Mouse (Mus musculus) stomach, embryonic 16.5 days (tissue): Measurements from ENCODE around the gene Gm42906. TPM values are rescaled to one million over a fixed set of nuclear protein-coding genes. Genes with fewer than 3 reads are reported as not detected.

Source experiments
- ATAC-seq: fragments of 200-750 bp; cut with Nextera tagmentation; 2 replicates; pipeline ENCODE4 v1.8.0; 2017; ENCODE audit warnings: moderate number of reproducible peaks, moderate TSS enrichment; ENCODE audit not compliant: insufficient read depth, low FRiP score
- H3K27ac ChIP-seq: fragments of 300-500 bp; sonication (generic); 2 replicates; pipeline ENCODE4 v1.5.1; 2014; ENCODE audit warnings: low read length
- H3K27me3 ChIP-seq: fragments of 300-500 bp; sonication (generic); 2 replicates; pipeline ENCODE4 v1.6.1; 2014; ENCODE audit warnings: low read length, control low read depth, mixed read lengths; ENCODE audit not compliant: control insufficient read depth, insufficient read depth
- H3K36me3 ChIP-seq: fragments of 300-500 bp; sonication (generic); 2 replicates; pipeline ENCODE4 v1.6.1; 2014; ENCODE audit warnings: low read length; ENCODE audit not compliant: control insufficient read depth, insufficient read depth
- H3K4me1 ChIP-seq: fragments of 300-500 bp; sonication (generic); 2 replicates; pipeline ENCODE4 v1.6.1; 2014; ENCODE audit warnings: low read length, control low read depth, mixed read lengths; ENCODE audit not compliant: control insufficient read depth, insufficient read depth
- H3K4me2 ChIP-seq: fragments of 300-500 bp; sonication (generic); 2 replicates; pipeline ENCODE4 v1.6.1; 2014; ENCODE audit warnings: low read depth, low read length, mixed read lengths
- H3K4me3 ChIP-seq: fragments of 300-500 bp; sonication (generic); replicated peaks from 2 replicates; pipeline ENCODE4 v1.5.1; 2014; ENCODE audit warnings: mild to moderate bottlenecking, low read length
- H3K9ac ChIP-seq: fragments of 300-500 bp; sonication (generic); 2 replicates; pipeline ENCODE4 v1.6.1; 2014; ENCODE audit warnings: low read length
- H3K9me3 ChIP-seq: fragments of 300-500 bp; sonication (generic); replicated peaks from 2 replicates; pipeline ENCODE4 v1.6.1; 2016; ENCODE audit warnings: low read length, control low read depth; ENCODE audit not compliant: control insufficient read depth
- WGBS: fragments of 180-500 bp; shearing (Covaris S2); extraction: QIAGEN DNeasy Blood & Tissue Kit; methylation state at CpG from one replicate; pipeline ENCODE4 v1.1.7; 2014; 5-methylcytosine and 5-hydroxymethylcytosine counted together
- polyA plus RNA-seq: library from polyadenylated mRNA; unstranded; fragments of >200 nt; fragmentation: Nextera tagmentation; extraction: Ambion mirVana; gene quantifications from 2 replicates; pipeline ENCODE4 v1.2.1, GENCODE M21; 2015

Gm42906 gene
- polyA plus RNA-seq, 1 experiment from 2014 or later: not detected

GRCm38 (mm10) chr5:151056255-151056919 is 371.6 kb downstream of the Gm42906 start:
- Histone ChIP-seq H3K9ac (no peak overlapping the region), H3K9me3 (peaks cover 3% of the 10 kb centered on the region; the same call in 1 of the 2 replicates), H3K27me3 (no peaks in the 10 kb centered on the region), H3K27ac (peak overlapping the region; percentile 64), H3K4me3 (no peak overlapping the region), H3K4me2 (no peak overlapping the region), H3K4me1 (peaks cover 25% of the 10 kb centered on the region), H3K36me3 (peaks cover 13% of the 10 kb centered on the region)
- 0 out of 2 replicates have a peak, but pooled peaks have one; percentile 24 for ATAC-seq
- WGBS: 30% methylated on average over 12 of the region's 12 CpGs

- Histone ChIP-seq H3K36me3 (peaks cover 16% of the 10 kb centered on the region), H3K4me1 (peaks cover 25% of the 10 kb centered on the region), H3K9ac (no peak overlapping the region), H3K27ac (peak overlapping the region; percentile 64), H3K27me3 (no peaks in the 10 kb centered on the region), H3K4me3 (no peak overlapping the region), H3K4me2 (no peak overlapping the region), H3K9me3 (peaks cover 3% of the 10 kb centered on the region; the same call in 1 of the 2 replicates)
- 86% methylated on average over 11 of the region's 11 CpGs for WGBS
- ATAC-seq: no peak
Measured at GRCm38 (mm10) chr5:151055426-151056090, 372.4 kb downstream of the Gm42906 start.

- Histone ChIP-seq H3K4me3 (no peak overlapping the region), H3K9me3 (peaks cover 3% of the 10 kb centered on the region; the same call in 1 of the 2 replicates), H3K27me3 (no peaks in the 10 kb centered on the region), H3K36me3 (peaks cover 16% of the 10 kb centered on the region), H3K4me2 (no peak overlapping the region), H3K4me1 (peaks cover 25% of the 10 kb centered on the region), H3K9ac (no peak overlapping the region), H3K27ac (peak overlapping the region; percentile 48)
- no peak for ATAC-seq
- WGBS: 44% methylated on average over 4 of the region's 4 CpGs
Measured at GRCm38 (mm10) chr5:151054743-151055114, 373.2 kb downstream of the Gm42906 start.

GRCm38 (mm10) chr5:151054100-151054742 is 373.7 kb downstream of the Gm42906 start:
- Histone ChIP-seq H3K4me3 (no peak overlapping the region), H3K36me3 (peaks cover 16% of the 10 kb centered on the region), H3K27ac (peak overlapping the region; percentile 48), H3K4me1 (peaks cover 25% of the 10 kb centered on the region), H3K9me3 (peaks cover 3% of the 10 kb centered on the region; the same call in 1 of the 2 replicates), H3K27me3 (no peaks in the 10 kb centered on the region), H3K4me2 (no peak overlapping the region), H3K9ac (no peak overlapping the region)
- peak; percentile 70; the same call in 1 of the 2 replicates for ATAC-seq
- WGBS: 20% methylated on average over 7 of the region's 7 CpGs

- H3K27ac ChIP-seq: no peak overlapping the region
- H3K9me3 ChIP-seq: peaks cover 3% of the 10 kb centered on the region; the same call in 1 of the 2 replicates
- H3K4me3 ChIP-seq: no peak overlapping the region
- H3K9ac ChIP-seq: no peak overlapping the region
- H3K4me1 ChIP-seq: peaks cover 25% of the 10 kb centered on the region
- WGBS: 86% methylated on average over 5 of the region's 5 CpGs
- H3K4me2 ChIP-seq: no peak overlapping the region
- ATAC-seq: no peak
- peaks cover 16% of the 10 kb centered on the region for H3K36me3 ChIP-seq
- no peaks in the 10 kb centered on the region for H3K27me3 ChIP-seq
Measured at GRCm38 (mm10) chr5:151053190-151053589, 374.8 kb downstream of the Gm42906 start.

- Histone ChIP-seq H3K4me3 (no peak overlapping the region), H3K4me2 (no peak overlapping the region), H3K27ac (no peak overlapping the region), H3K4me1 (peaks cover 24% of the 10 kb centered on the region), H3K36me3 (peaks cover 16% of the 10 kb centered on the region), H3K9me3 (peaks cover 3% of the 10 kb centered on the region; the same call in 1 of the 2 replicates), H3K9ac (no peak overlapping the region), H3K27me3 (no peaks in the 10 kb centered on the region)
- no peak for ATAC-seq
- WGBS: 93% methylated on average over 8 of the region's 8 CpGs
Measured at GRCm38 (mm10) chr5:151052331-151052730, 375.6 kb downstream of the Gm42906 start.

GRCm38 (mm10) chr5:151047488-151047887 is 380.5 kb downstream of the Gm42906 start:
- Histone ChIP-seq H3K4me3 (no peak overlapping the region), H3K9me3 (peaks cover 3% of the 10 kb centered on the region; the same call in 1 of the 2 replicates), H3K4me2 (no peak overlapping the region), H3K36me3 (peaks cover 16% of the 10 kb centered on the region), H3K4me1 (no peaks in the 10 kb centered on the region), H3K9ac (no peak overlapping the region), H3K27ac (peak overlapping the region; percentile 23), H3K27me3 (no peaks in the 10 kb centered on the region)
- WGBS: 70% methylated on average over 12 of the region's 12 CpGs
- ATAC-seq: no peak

- Histone ChIP-seq H3K4me1 (no peaks in the 10 kb centered on the region), H3K27me3 (no peaks in the 10 kb centered on the region), H3K27ac (no peak overlapping the region), H3K36me3 (peaks cover 10% of the 10 kb centered on the region), H3K4me3 (no peak overlapping the region), H3K9ac (no peak overlapping the region), H3K4me2 (no peak overlapping the region), H3K9me3 (peaks cover under 1% of the 10 kb centered on the region; the same call in 1 of the 2 replicates)
- WGBS: 70% methylated on average over 7 of the region's 7 CpGs
- no peak for ATAC-seq
Measured at GRCm38 (mm10) chr5:151046917-151047316, 381.0 kb downstream of the Gm42906 start.

- Histone ChIP-seq H3K4me1 (no peaks in the 10 kb centered on the region), H3K9me3 (no peaks in the 10 kb centered on the region), H3K4me3 (no peak overlapping the region), H3K4me2 (no peak overlapping the region), H3K36me3 (peaks cover 9% of the 10 kb centered on the region), H3K27ac (no peak overlapping the region), H3K27me3 (no peaks in the 10 kb centered on the region), H3K9ac (no peak overlapping the region)
- WGBS: 89% methylated on average over 6 of the region's 6 CpGs
- no peak for ATAC-seq
Measured at GRCm38 (mm10) chr5:151046131-151046530, 381.8 kb downstream of the Gm42906 start.
